Mouse (Mus musculus): Measurements from ENCODE around the gene Spin1. TPM values are rescaled to one million over a fixed set of nuclear protein-coding genes. Genes with fewer than 3 reads are reported as not detected.

Spin1 gene
- total and polyA plus RNA-seq, 3 experiments: 14.2 to 33.7 (median 33.5) TPM

DNA sequence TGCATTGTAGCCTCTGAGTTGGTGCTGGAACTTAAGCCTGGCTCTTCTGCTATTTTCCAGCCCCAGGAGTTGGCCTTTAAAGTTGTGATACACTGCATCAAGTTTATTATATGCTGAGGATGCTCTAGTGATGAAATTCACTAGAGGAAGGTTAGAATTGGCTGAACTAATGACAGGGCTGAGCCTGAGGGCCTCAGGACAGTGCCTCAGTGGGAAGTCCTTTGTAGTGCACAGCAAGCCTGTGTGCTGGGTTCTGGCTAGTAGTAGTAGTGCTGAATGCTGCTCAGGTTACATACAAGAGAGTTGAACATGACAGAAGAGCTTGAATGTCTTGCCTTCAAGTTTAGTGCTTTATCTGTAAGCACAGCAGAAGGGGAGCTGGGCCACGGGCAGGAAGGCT lies 21.3 kb downstream of the Spin1 start:
- Histone ChIP-seq H3K36me3 (ENCODE audit: control insufficient read depth, insufficient read depth, low read length) (peaks cover 23% of the 10 kb centered on the region), H3K27me3 (ENCODE audit: control insufficient read depth, insufficient read depth, low read length) (no peaks in the 10 kb centered on the region), H3K27ac (no peak overlapping the region), H3K79me2 (replicated peaks; ENCODE audit: control insufficient read depth, insufficient read depth, low read length) (peaks cover 8% of the 10 kb centered on the region), H3K4me3 (no peak overlapping the region), H3K9ac (ENCODE audit: low read depth, low read length) (no peak overlapping the region), H3K4me1 (ENCODE audit: control insufficient read depth, insufficient read depth, low read length) (peaks cover 27% of the 10 kb centered on the region)
- intact Hi-C loops (cut with DNase I): loop anchor here (2.0 kb wide), 1 partner anchor 19 kb away; no protein-coding TSS in a partner anchor
- 31% methylated on average over 1 of the region's 1 CpGs for WGBS
- TF ChIP-seq EP300 (IDR thresholded peaks at IDR 0.05; ENCODE audit: insufficient read depth, low read depth, low read length) (no peak), CTCF (IDR thresholded peaks at IDR 0.05) (no peak), POLR2A (IDR thresholded peaks at IDR 0.05; ENCODE audit: insufficient read depth, low read depth, low read length) (no peak)
- DNase-seq: no peak

GRCm38 (mm10) chr13:51122771-51123170 lies 22.1 kb downstream of the Spin1 start:
- intact Hi-C loops (cut with DNase I): no loop called here
- Histone ChIP-seq H3K4me3 (no peak overlapping the region), H3K36me3 (ENCODE audit: control insufficient read depth, insufficient read depth, low read length) (peaks cover 25% of the 10 kb centered on the region), H3K4me1 (ENCODE audit: control insufficient read depth, insufficient read depth, low read length) (peaks cover 27% of the 10 kb centered on the region), H3K27ac (no peak overlapping the region), H3K79me2 (replicated peaks; ENCODE audit: control insufficient read depth, insufficient read depth, low read length) (peaks cover 8% of the 10 kb centered on the region), H3K27me3 (ENCODE audit: control insufficient read depth, insufficient read depth, low read length) (no peaks in the 10 kb centered on the region), H3K9ac (ENCODE audit: low read depth, low read length) (no peak overlapping the region)
- TF ChIP-seq EP300 (IDR thresholded peaks at IDR 0.05; ENCODE audit: insufficient read depth, low read depth, low read length): no peak
- TF ChIP-seq CTCF (IDR thresholded peaks at IDR 0.05): no peak
- TF ChIP-seq POLR2A (IDR thresholded peaks at IDR 0.05; ENCODE audit: insufficient read depth, low read depth, low read length): no peak
- WGBS: 82% methylated on average over 8 of the region's 8 CpGs
- DNase-seq: no peak

- peaks cover 10% of the 10 kb centered on the region for H3K79me2 ChIP-seq (replicated peaks; ENCODE audit: control insufficient read depth, insufficient read depth, low read length)
- DNase-seq: no peak
- no peaks in the 10 kb centered on the region for H3K27me3 ChIP-seq (ENCODE audit: control insufficient read depth, insufficient read depth, low read length)
- H3K9ac ChIP-seq (ENCODE audit: low read depth, low read length): no peak overlapping the region
- peaks cover 16% of the 10 kb centered on the region for H3K4me1 ChIP-seq (ENCODE audit: control insufficient read depth, insufficient read depth, low read length)
- peaks cover 22% of the 10 kb centered on the region for H3K36me3 ChIP-seq (ENCODE audit: control insufficient read depth, insufficient read depth, low read length)
- H3K4me3 ChIP-seq: no peak overlapping the region
- TF ChIP-seq CTCF (IDR thresholded peaks at IDR 0.05) (no peak), POLR2A (IDR thresholded peaks at IDR 0.05; ENCODE audit: insufficient read depth, low read depth, low read length) (no peak)
- 49% methylated on average over 8 of the region's 8 CpGs for WGBS
- no peak overlapping the region for H3K27ac ChIP-seq
- intact Hi-C loops (cut with DNase I): no loop called here
These were observed 24.7 kb downstream of the Spin1 start for GRCm38 (mm10) chr13:51125357-51125756.

- DNase-seq: no peak
- Histone ChIP-seq H3K27me3 (ENCODE audit: control insufficient read depth, insufficient read depth, low read length) (no peaks in the 10 kb centered on the region), H3K9ac (ENCODE audit: low read depth, low read length) (no peak overlapping the region), H3K79me2 (replicated peaks; ENCODE audit: control insufficient read depth, insufficient read depth, low read length) (peaks cover 10% of the 10 kb centered on the region), H3K27ac (no peak overlapping the region), H3K4me1 (ENCODE audit: control insufficient read depth, insufficient read depth, low read length) (peaks cover 7% of the 10 kb centered on the region), H3K4me3 (no peak overlapping the region), H3K36me3 (ENCODE audit: control insufficient read depth, insufficient read depth, low read length) (peaks cover 12% of the 10 kb centered on the region)
- TF ChIP-seq EP300 (IDR thresholded peaks at IDR 0.05; ENCODE audit: insufficient read depth, low read depth, low read length): no peak
- no peak for TF ChIP-seq POLR2A (IDR thresholded peaks at IDR 0.05; ENCODE audit: insufficient read depth, low read depth, low read length)
- no peak for TF ChIP-seq CTCF (IDR thresholded peaks at IDR 0.05)
- intact Hi-C loops (cut with DNase I): no loop called here
- 66% methylated on average over 2 of the region's 2 CpGs for WGBS
These were observed 27.2 kb downstream of the Spin1 start for GRCm38 (mm10) chr13:51127906-51128305.

GRCm38 (mm10) chr13:51128417-51128816 lies 27.7 kb downstream of the Spin1 start:
- Histone ChIP-seq H3K27me3 (ENCODE audit: control insufficient read depth, insufficient read depth, low read length) (no peaks in the 10 kb centered on the region), H3K79me2 (replicated peaks; ENCODE audit: control insufficient read depth, insufficient read depth, low read length) (peaks cover 8% of the 10 kb centered on the region), H3K4me1 (ENCODE audit: control insufficient read depth, insufficient read depth, low read length) (peaks cover 7% of the 10 kb centered on the region), H3K27ac (no peak overlapping the region), H3K9ac (ENCODE audit: low read depth, low read length) (no peak overlapping the region), H3K36me3 (ENCODE audit: control insufficient read depth, insufficient read depth, low read length) (peaks cover 12% of the 10 kb centered on the region), H3K4me3 (no peak overlapping the region)
- intact Hi-C loops (cut with DNase I): no loop called here
- no peak for DNase-seq
- TF ChIP-seq POLR2A (IDR thresholded peaks at IDR 0.05; ENCODE audit: insufficient read depth, low read depth, low read length) (no peak), EP300 (IDR thresholded peaks at IDR 0.05; ENCODE audit: insufficient read depth, low read depth, low read length) (no peak), CTCF (IDR thresholded peaks at IDR 0.05) (no peak)
- 83% methylated on average over 7 of the region's 7 CpGs for WGBS

GRCm38 (mm10) chr13:51131179-51131578 lies 30.5 kb downstream of the Spin1 start:
- intact Hi-C loops (cut with DNase I): no loop called here
- no peak for DNase-seq
- Histone ChIP-seq H3K4me3 (no peak overlapping the region), H3K4me1 (ENCODE audit: control insufficient read depth, insufficient read depth, low read length) (peaks cover 4% of the 10 kb centered on the region), H3K79me2 (replicated peaks; ENCODE audit: control insufficient read depth, insufficient read depth, low read length) (peaks cover 6% of the 10 kb centered on the region), H3K9ac (ENCODE audit: low read depth, low read length) (no peak overlapping the region), H3K27ac (no peak overlapping the region), H3K36me3 (ENCODE audit: control insufficient read depth, insufficient read depth, low read length) (peaks cover 14% of the 10 kb centered on the region), H3K27me3 (ENCODE audit: control insufficient read depth, insufficient read depth, low read length) (no peaks in the 10 kb centered on the region)
- TF ChIP-seq EP300 (IDR thresholded peaks at IDR 0.05; ENCODE audit: insufficient read depth, low read depth, low read length) (no peak), POLR2A (IDR thresholded peaks at IDR 0.05; ENCODE audit: insufficient read depth, low read depth, low read length) (no peak), CTCF (IDR thresholded peaks at IDR 0.05) (no peak)
- WGBS: 70% methylated on average over 10 of the region's 10 CpGs
